In genomic region chr4:7247244-7247643, GRCm38 (mm10) we compare ENCODE assay signal across 31 mouse cellular contexts.
A peak's percentile ranks its signal among the peaks of the same experiment; 100 is the strongest.
DNase-seq lines count a peak whose midpoint lies in the region; ATAC-seq and TF ChIP-seq lines count a peak whose summit lies in the region.
"Had no signal": no experiment of that assay in that cellular context is flagged by ENCODE, and none has a peak within 500 bp of the region (broad histone marks: within the 10 kb centered on the region; RNA-seq: fewer than 3 reads in every experiment).

No protein-coding gene starts in this region.

- H3K27me3 ChIP-seq in forebrain, embryonic 14.5 days (replicated peaks; ENCODE audit: control insufficient read depth, insufficient read depth, low read length) = no peaks in the 10 kb centered on the region
- H3K27me3 ChIP-seq in forebrain, embryonic 16.5 days (replicated peaks; ENCODE audit: control insufficient read depth, insufficient read depth, low read length) = no peaks in the 10 kb centered on the region
- H3K27me3 ChIP-seq in midbrain, embryonic 11.5 days (ENCODE audit: control insufficient read depth, insufficient read depth, low read length) = no peaks in the 10 kb centered on the region
- H3K27me3 ChIP-seq in midbrain, embryonic 14.5 days (ENCODE audit: control insufficient read depth, insufficient read depth, low read length) = no peaks in the 10 kb centered on the region
- H3K27me3 ChIP-seq: embryonic facial prominence, embryonic 12.5 days; heart, embryonic 15.5 days; hindbrain, embryonic 15.5 days; kidney, embryonic 15.5 days; limb, embryonic 15.5 days; liver, embryonic 13.5 days; megakaryocyte, embryonic 14.5 days had no signal

- WGBS in forebrain, embryonic 14.5 days = 19% methylated on average over 4 of the region's 4 CpGs
- WGBS in forebrain, embryonic 16.5 days = 14% methylated on average over 4 of the region's 4 CpGs
- 56% methylated on average over 4 of the region's 4 CpGs for WGBS in midbrain, embryonic 11.5 days
- WGBS in midbrain, embryonic 14.5 days = 53% methylated on average over 4 of the region's 4 CpGs

- 0 out of 2 replicates have a peak, but pooled peaks have one; percentile 10 for ATAC-seq in forebrain, embryonic 14.5 days
- no peak for ATAC-seq in forebrain, embryonic 16.5 days
- peak; percentile 62 for ATAC-seq in midbrain, embryonic 11.5 days (ENCODE audit: low FRiP score)
- ATAC-seq in midbrain, embryonic 14.5 days (ENCODE audit: low FRiP score, low TSS enrichment) = no peak
- ATAC-seq: inflammation-experienced regulatory T-cells, adult 6 months; lung, postnatal 0 days had no signal

- H3K4me3 ChIP-seq in forebrain, embryonic 14.5 days (ENCODE audit: low read depth, low read length) = no peak overlapping the region
- no peak overlapping the region for H3K4me3 ChIP-seq in forebrain, embryonic 16.5 days (replicated peaks; ENCODE audit: low read length)
- H3K4me3 ChIP-seq in midbrain, embryonic 11.5 days (ENCODE audit: low read depth, low read length) = no peak overlapping the region
- no peak overlapping the region for H3K4me3 ChIP-seq in midbrain, embryonic 14.5 days (replicated peaks; ENCODE audit: low read depth, low read length)
- H3K4me3 ChIP-seq: embryonic facial prominence, embryonic 12.5 days; heart, embryonic 15.5 days; hindbrain, embryonic 15.5 days; kidney, embryonic 15.5 days; layer of hippocampus, adult 2 months; limb, embryonic 10.5 days; limb, embryonic 15.5 days; liver, embryonic 13.5 days; megakaryocyte, embryonic 14.5 days; myocyte had no signal

- H3K4me1 ChIP-seq in forebrain, embryonic 14.5 days (ENCODE audit: control insufficient read depth, insufficient read depth, low read length) = 0 out of 2 replicates have a peak, but pooled peaks cover 3% of the 10 kb centered on the region
- no peaks in the 10 kb centered on the region for H3K4me1 ChIP-seq in forebrain, embryonic 16.5 days (replicated peaks; ENCODE audit: control insufficient read depth, insufficient read depth, low read length)
- H3K4me1 ChIP-seq in midbrain, embryonic 11.5 days (ENCODE audit: control insufficient read depth, insufficient read depth, low read length) = no peaks in the 10 kb centered on the region
- no peaks in the 10 kb centered on the region for H3K4me1 ChIP-seq in midbrain, embryonic 14.5 days (ENCODE audit: control insufficient read depth, insufficient read depth, low read length)
- H3K4me1 ChIP-seq: embryonic facial prominence, embryonic 12.5 days; heart, embryonic 15.5 days; hindbrain, embryonic 15.5 days; kidney, embryonic 15.5 days; limb, embryonic 10.5 days; limb, embryonic 15.5 days; liver, embryonic 13.5 days had no signal

- TF ChIP-seq CTCF in brain, embryonic 14.5 days (IDR thresholded peaks at IDR 0.05; ENCODE audit: borderline replicate concordance, extremely low read depth, insufficient read depth, insufficient read length) = no peak

- TF ChIP-seq POLR2A in brain, embryonic 14.5 days (IDR thresholded peaks at IDR 0.05; ENCODE audit: borderline replicate concordance, extremely low read depth, insufficient read depth, insufficient read length, poor library complexity, severe bottlenecking) = no peak

- H3K4me2 ChIP-seq in forebrain, embryonic 14.5 days (ENCODE audit: low read length) = no peak overlapping the region
- no peak overlapping the region for H3K4me2 ChIP-seq in forebrain, embryonic 16.5 days (ENCODE audit: low read length)
- no peak overlapping the region for H3K4me2 ChIP-seq in midbrain, embryonic 11.5 days
- no peak overlapping the region for H3K4me2 ChIP-seq in midbrain, embryonic 14.5 days (ENCODE audit: low read length)
- H3K4me2 ChIP-seq: embryonic facial prominence, embryonic 12.5 days; heart, embryonic 15.5 days; hindbrain, embryonic 15.5 days; kidney, embryonic 15.5 days; limb, embryonic 15.5 days; liver, embryonic 13.5 days had no signal

- DNase-seq in forebrain, embryonic 14.5 days (ENCODE audit: low spot score) = peak; percentile 16
- no peak for DNase-seq in midbrain, embryonic 11.5 days (ENCODE audit: low spot score, missing footprints)
- no peak for DNase-seq in midbrain, embryonic 14.5 days
- peak; percentile 41 for DNase-seq in brain, embryonic 14.5 days (ENCODE audit: low read depth)
- peak; percentile 22 for DNase-seq in embryo, embryonic 9.5 days (ENCODE audit: extremely low spot score)
- no peak for DNase-seq in natural killer cell, adult 2 months (ENCODE audit: low spot score in 2 of 2)
- no peak for DNase-seq in heart, adult 18-20 months
- DNase-seq: adrenal gland, postnatal 14 days; cerebellum, adult 11-12 months; cerebellum, adult 9-11 months; gastrocnemius, postnatal 10 days; kidney, adult 11 months; kidney, postnatal 36 days; layer of hippocampus, postnatal 36 days; liver, embryonic 13.5 days; lung, adult 18-20 months; lung, postnatal 4 days; right cerebral cortex, postnatal 14 days; thymus, postnatal 4 days had no signal

- no peaks in the 10 kb centered on the region for H3K9me3 ChIP-seq in forebrain, embryonic 14.5 days (replicated peaks; ENCODE audit: control insufficient read depth, low read length)
- no peaks in the 10 kb centered on the region for H3K9me3 ChIP-seq in forebrain, embryonic 16.5 days (ENCODE audit: control insufficient read depth, low read length)
- H3K9me3 ChIP-seq in midbrain, embryonic 11.5 days (ENCODE audit: control insufficient read depth, low read length) = no peaks in the 10 kb centered on the region
- H3K9me3 ChIP-seq in midbrain, embryonic 14.5 days (ENCODE audit: control insufficient read depth, low read length) = no peaks in the 10 kb centered on the region
- H3K9me3 ChIP-seq: embryonic facial prominence, embryonic 12.5 days; heart, embryonic 15.5 days; hindbrain, embryonic 15.5 days; kidney, embryonic 15.5 days; limb, embryonic 10.5 days; limb, embryonic 15.5 days; liver, embryonic 13.5 days; megakaryocyte, embryonic 14.5 days had no signal

- no peaks in the 10 kb centered on the region for H3K36me3 ChIP-seq in forebrain, embryonic 14.5 days (ENCODE audit: control insufficient read depth, insufficient read depth, low read length)
- no peaks in the 10 kb centered on the region for H3K36me3 ChIP-seq in forebrain, embryonic 16.5 days (ENCODE audit: control insufficient read depth, insufficient read depth)
- H3K36me3 ChIP-seq in midbrain, embryonic 11.5 days (ENCODE audit: control insufficient read depth, insufficient read depth, low read length) = no peaks in the 10 kb centered on the region
- no peaks in the 10 kb centered on the region for H3K36me3 ChIP-seq in midbrain, embryonic 14.5 days (ENCODE audit: control insufficient read depth, insufficient read depth, low read length)
- H3K36me3 ChIP-seq: embryonic facial prominence, embryonic 12.5 days; heart, embryonic 15.5 days; hindbrain, embryonic 15.5 days; kidney, embryonic 15.5 days; limb, embryonic 10.5 days; limb, embryonic 15.5 days; liver, embryonic 13.5 days had no signal

- H3K9ac ChIP-seq in forebrain, embryonic 14.5 days (ENCODE audit: low read length) = no peak overlapping the region
- H3K9ac ChIP-seq in forebrain, embryonic 16.5 days (replicated peaks; ENCODE audit: low read depth, low read length) = no peak overlapping the region
- no peak overlapping the region for H3K9ac ChIP-seq in midbrain, embryonic 11.5 days (ENCODE audit: low read length)
- no peak overlapping the region for H3K9ac ChIP-seq in midbrain, embryonic 14.5 days (replicated peaks; ENCODE audit: low read length)
- H3K9ac ChIP-seq: embryonic facial prominence, embryonic 12.5 days; heart, embryonic 15.5 days; hindbrain, embryonic 15.5 days; kidney, embryonic 15.5 days; limb, embryonic 15.5 days; liver, embryonic 13.5 days had no signal

- no peak overlapping the region for H3K27ac ChIP-seq in forebrain, embryonic 14.5 days (ENCODE audit: low read depth, low read length)
- no peak overlapping the region for H3K27ac ChIP-seq in forebrain, embryonic 16.5 days (ENCODE audit: low read length)
- no peak overlapping the region for H3K27ac ChIP-seq in midbrain, embryonic 11.5 days (ENCODE audit: low read depth, low read length)
- H3K27ac ChIP-seq in midbrain, embryonic 14.5 days (replicated peaks; ENCODE audit: low read depth, low read length) = no peak overlapping the region
- H3K27ac ChIP-seq: embryonic facial prominence, embryonic 12.5 days; heart, embryonic 15.5 days; hindbrain, embryonic 15.5 days; kidney, embryonic 15.5 days; layer of hippocampus, adult 2 months; limb, embryonic 10.5 days; limb, embryonic 15.5 days; liver, embryonic 13.5 days had no signal

Comparison
In these comparisons a context has a peak if more than half of its experiments do, and no peak if none do; other contexts are left out.
1. ATAC-seq: peak in forebrain, embryonic 14.5 days (single experiment) and midbrain, embryonic 11.5 days (single experiment); none in forebrain, embryonic 16.5 days (single experiment) and midbrain, embryonic 14.5 days (single experiment).
2. DNase-seq: peak in forebrain, embryonic 14.5 days (single experiment), brain, embryonic 14.5 days (single experiment) and embryo, embryonic 9.5 days (single experiment); none in midbrain, embryonic 11.5 days (single experiment), midbrain, embryonic 14.5 days (single experiment), natural killer cell, adult 2 months (0 of 2) and heart, adult 18-20 months (0 of 2).